Mouse (Mus musculus): ENCODE measurements around the gene Atp6v0e2.

GRCm38 (mm10) chr6:48510426-48510825 is 27.0 kb upstream of the Atp6v0e2 start:
- TF ChIP-seq CTCF (IDR thresholded peaks at IDR 0.05; ENCODE audit: low read depth, low read length) (no peak), POLR2A (IDR thresholded peaks at IDR 0.05; ENCODE audit: borderline replicate concordance, low read depth, low read length) (no peak)
